Mouse (Mus musculus) urinary bladder, adult 18-20 months (tissue): Measurements from ENCODE around the gene Tfrc.
"Not testable (repeated sequence)": the region's sequence is repeated elsewhere in the genome, so short reads cannot be mapped to it uniquely, and the experiment has no call there.

Source experiments
- DNase-seq, 2 experiments: peaks; one replicate each; pipeline ENCODE4 v3.0.0; 2022; ENCODE audit warnings: low spot score in 2 of 2, mixed read lengths in 2 of 2

The Tfrc gene

GRCm38 (mm10) chr16:32612052-32612451, 3.3 kb downstream of the Tfrc start:
- DNase-seq = no peak

- no peak for DNase-seq
Measured at GRCm38 (mm10) chr16:32613269-32613834, 4.6 kb downstream of the Tfrc start.

GRCm38 (mm10) chr16:32614047-32614446, 5.3 kb downstream of the Tfrc start:
- DNase-seq = no peak

GRCm38 (mm10) chr16:32618946-32619345, 10.2 kb downstream of the Tfrc start:
- no peak for DNase-seq

GRCm38 (mm10) chr16:32628140-32628539, 19.4 kb downstream of the Tfrc start:
- DNase-seq = no peak

GRCm38 (mm10) chr16:32632328-32632824, 23.7 kb downstream of the Tfrc start:
- DNase-seq = no peak

- DNase-seq = no peak
Measured at GRCm38 (mm10) chr16:32633486-32634012, 24.8 kb downstream of the Tfrc start.

- no peak for DNase-seq
Measured at GRCm38 (mm10) chr16:32634183-32634582, 25.5 kb downstream of the Tfrc start.

- DNase-seq = no peak
Measured at GRCm38 (mm10) chr16:32635314-32635713, 26.6 kb downstream of the Tfrc start.

GRCm38 (mm10) chr16:32636331-32636730, 27.6 kb downstream of the Tfrc start:
- no peak for DNase-seq

GRCm38 (mm10) chr16:32636871-32637521, 28.3 kb downstream of the Tfrc start:
- no peak for DNase-seq

GRCm38 (mm10) chr16:32638476-32638875, 29.8 kb downstream of the Tfrc start:
- DNase-seq = peak; percentile 48 to 74

GRCm38 (mm10) chr16:32640096-32640495, 31.4 kb downstream of the Tfrc start:
- no peak for DNase-seq

- DNase-seq = not testable (repeated sequence)
Measured at GRCm38 (mm10) chr16:32640683-32641082, 32.0 kb downstream of the Tfrc start.

GRCm38 (mm10) chr16:32641440-32642219, 32.9 kb downstream of the Tfrc start:
- no peak for DNase-seq

- no peak for DNase-seq
Measured at GRCm38 (mm10) chr16:32642280-32642679, 33.6 kb downstream of the Tfrc start.

- peak; percentile 82 to 91 for DNase-seq
Measured at GRCm38 (mm10) chr16:32643661-32644061, 34.9 kb downstream of the Tfrc start, which contains the start of gene Tnk2. TSS of gene Tnk2 (plus strand) at chr16:32643874.

GRCm38 (mm10) chr16:32644069-32644800, 35.5 kb downstream of the Tfrc start:
- no peak for DNase-seq

GRCm38 (mm10) chr16:32644801-32645170, 36.1 kb downstream of the Tfrc start:
- no peak for DNase-seq

- DNase-seq = peak; percentile 58 to 60
Measured at GRCm38 (mm10) chr16:32645361-32645914, 36.7 kb downstream of the Tfrc start.

- peak in 1 of 2 experiments; percentile 52 for DNase-seq
Measured at GRCm38 (mm10) chr16:32646014-32646413, 37.3 kb downstream of the Tfrc start.
